Mouse (Mus musculus) liver, adult 2 months (tissue): ENCODE data around the gene Prodh2.

ENCODE experiments used
- CTCF ChIP-seq: fragments of 200-500 bp; IDR thresholded peaks from 2 replicates; pipeline ENCODE4 v1.5.1; 2011; ENCODE audit warnings: low read depth, low read length, control low read depth
- POLR2A ChIP-seq: fragments of 200-500 bp; IDR thresholded peaks from 2 replicates; pipeline ENCODE4 v1.6.1; 2011; ENCODE audit warnings: low read length, control low read depth; ENCODE audit not compliant: insufficient read depth; ENCODE audit errors: extremely low read depth

DNA sequence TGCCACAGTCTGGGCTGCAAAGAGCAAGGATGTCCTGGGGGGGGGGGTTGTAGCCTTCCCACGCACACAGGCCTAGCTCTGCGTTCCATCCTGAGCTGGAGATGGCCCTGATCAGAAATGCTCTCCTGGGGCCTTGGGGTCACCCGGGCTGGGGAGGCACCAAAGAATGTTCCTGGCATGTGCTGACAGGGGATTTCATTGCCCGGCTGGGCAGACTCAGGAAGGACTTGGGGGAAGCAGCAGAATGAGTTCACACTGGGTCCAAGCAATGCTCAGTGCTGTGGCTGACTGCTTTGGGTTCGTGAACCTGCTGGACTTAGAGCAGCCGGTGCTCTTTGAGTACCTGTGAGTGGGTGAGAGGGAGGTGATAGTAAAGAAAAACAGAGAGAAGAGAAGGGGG lies 33.9 kb upstream of the Prodh2 start:
- TF ChIP-seq CTCF (no peak), POLR2A (no peak)
